Mouse (Mus musculus) embryo, embryonic 9.5 days (tissue): ENCODE data around the gene Fam151b.

Experiments used
- DNase-seq: peaks from one replicate; pipeline ENCODE4 v3.0.0-alpha.2; 2017; ENCODE audit errors: extremely low spot score

Gene Fam151b

GRCm38 (mm10) chr13:92419630-92420029 is 64.2 kb downstream of the Fam151b start:
- DNase-seq, result no peak

GRCm38 (mm10) chr13:92410486-92410885 is 73.3 kb downstream of the Fam151b start:
- DNase-seq, result no peak

- no peak for DNase-seq
These were observed 80.3 kb downstream of the Fam151b start for GRCm38 (mm10) chr13:92403496-92403895.

GRCm38 (mm10) chr13:92402063-92402462 is 81.8 kb downstream of the Fam151b start:
- DNase-seq, result no peak
